Mouse (Mus musculus) cortical plate, adult 2 months (tissue): Measurements from ENCODE around the gene Tep1.

Experiments used
- CTCF ChIP-seq: fragments of 200-500 bp; IDR thresholded peaks from 2 replicates; pipeline ENCODE4 v1.5.1; 2011; ENCODE audit warnings: mild to moderate bottlenecking, control low read depth, low read length; ENCODE audit not compliant: insufficient read depth; ENCODE audit errors: extremely low read depth
- POLR2A ChIP-seq: fragments of 200-500 bp; IDR thresholded peaks from 2 replicates; pipeline ENCODE4 v1.6.1; 2011; ENCODE audit warnings: mild to moderate bottlenecking, low read length, control low read depth; ENCODE audit not compliant: insufficient read depth; ENCODE audit errors: extremely low read depth

DNA sequence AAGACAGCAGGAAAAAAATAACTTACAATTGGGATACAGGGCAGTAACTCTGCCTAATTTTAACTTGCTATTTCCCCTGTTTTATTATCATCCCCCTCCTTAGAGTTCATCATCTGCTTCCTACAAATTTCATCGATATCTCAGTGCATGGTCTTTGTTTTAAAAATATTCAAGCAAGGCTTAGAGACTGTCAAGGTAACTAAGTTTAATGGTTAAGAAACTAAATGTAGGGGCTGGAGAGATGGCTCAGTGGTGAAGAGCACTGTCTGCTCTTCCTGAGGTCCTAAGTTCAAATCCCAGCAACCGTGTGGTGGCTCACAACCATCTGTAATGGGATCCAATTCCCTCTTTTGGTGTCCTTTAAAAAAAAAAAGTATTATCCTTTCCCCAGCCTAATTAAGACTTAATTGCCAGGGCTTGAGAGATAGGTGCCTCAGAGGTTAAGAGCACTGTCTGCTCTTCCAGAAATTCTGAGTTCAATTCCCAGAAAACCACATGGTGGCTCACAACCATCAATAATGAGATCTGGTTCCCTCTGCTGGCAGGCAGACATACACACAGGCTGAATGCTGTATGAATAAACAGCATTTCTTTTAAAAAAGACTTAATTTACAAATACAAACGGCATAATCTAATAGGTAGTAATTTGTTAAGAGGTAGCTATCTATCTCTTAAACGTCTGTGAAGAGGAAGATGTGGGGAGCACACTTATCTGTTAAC lies 67.4 kb downstream of the Tep1 start:
- no peak for TF ChIP-seq POLR2A
- peak; percentile 20; the same call in 1 of the 2 replicates for TF ChIP-seq CTCF
